Mouse (Mus musculus) lung, postnatal 0 days (tissue): ENCODE data around the gene Actr2.

ENCODE experiments used
- CTCF ChIP-seq: IDR thresholded peaks from 2 replicates; pipeline ENCODE4 v1.5.1; 2016; ENCODE audit warnings: antibody characterized with exemption, mild to moderate bottlenecking
- EP300 ChIP-seq: IDR thresholded peaks from 2 replicates; pipeline ENCODE4 v1.6.1; 2016; ENCODE audit warnings: antibody characterized with exemption, mild to moderate bottlenecking, control low read depth

GRCm38 (mm10) chr11:20158879-20159278 is 46.2 kb upstream of the Actr2 start:
- TF ChIP-seq CTCF (no peak), EP300 (no peak)
